Mouse (Mus musculus) ES-E14 (cell line): ENCODE data around the gene H2-Aa.

Experiments
- CHD2 ChIP-seq: IDR thresholded peaks from 2 replicates; pipeline ENCODE4 v1.6.1; 2014; ENCODE audit warnings: mild to moderate bottlenecking, low read depth, low read length, inconsistent platforms
- HCFC1 ChIP-seq: IDR thresholded peaks from 2 replicates; pipeline ENCODE4 v1.6.1; 2012; ENCODE audit warnings: low read length, inconsistent platforms, borderline replicate concordance; ENCODE audit not compliant: insufficient read depth
- MAFK ChIP-seq: IDR thresholded peaks from 2 replicates; pipeline ENCODE4 v1.6.1; 2014; ENCODE audit warnings: mild to moderate bottlenecking, low read depth, low read length, inconsistent platforms; ENCODE audit not compliant: insufficient read depth
- ZC3H11A ChIP-seq: IDR thresholded peaks from 2 replicates; pipeline ENCODE4 v1.6.1; 2012; ENCODE audit warnings: low read depth, mild to moderate bottlenecking, inconsistent platforms, low read length, borderline replicate concordance
- ZNF384 ChIP-seq: IDR thresholded peaks from 2 replicates; pipeline ENCODE4 v1.6.1; 2012; ENCODE audit warnings: low read depth, low read length, inconsistent platforms

GRCm38 (mm10) chr17:34264452-34265351 lies 22.9 kb downstream of the H2-Aa start:
- TF ChIP-seq MAFK (no peak), ZC3H11A (no peak), CHD2 (no peak), HCFC1 (no peak), ZNF384 (no peak)
